ENCODE assay signal across 9 mouse cellular contexts in the genomic region with DNA sequence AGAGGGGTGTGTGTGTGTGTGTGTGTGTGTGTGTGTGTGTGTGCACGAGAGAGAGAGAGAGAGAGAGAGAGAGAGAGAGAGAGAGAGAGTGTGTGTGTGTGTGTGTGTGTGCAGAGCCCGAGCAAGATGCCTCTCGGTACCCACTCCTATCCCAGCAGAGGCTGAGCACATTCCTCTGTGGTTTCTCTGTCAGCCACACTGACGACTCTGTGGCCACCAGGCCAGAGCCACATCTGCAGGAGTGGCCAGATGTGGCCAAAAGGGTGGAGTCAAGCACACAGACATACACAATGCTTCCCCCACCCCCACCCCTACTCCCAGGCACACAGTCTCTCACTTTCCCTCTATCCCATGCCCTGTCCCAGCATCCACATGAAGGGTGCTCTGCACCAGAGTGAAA. TPM values are rescaled to one million over a fixed set of nuclear protein-coding genes. Genes with fewer than 3 reads are reported as not detected.
DNase-seq lines count a peak whose midpoint lies in the region; ATAC-seq and TF ChIP-seq lines count a peak whose summit lies in the region.
"Had no signal": no experiment of that assay in that cellular context is flagged by ENCODE, and none has a peak within 500 bp of the region (broad histone marks: within the 10 kb centered on the region; RNA-seq: fewer than 3 reads in every experiment).

No protein-coding gene starts in this region.

- ATAC-seq in liver, embryonic 13.5 days (ENCODE audit: low read depth) = no peak
- ATAC-seq in liver, postnatal 0 days = no peak
- peak; percentile 38; the same call in 1 of the 2 replicates for ATAC-seq in embryonic facial prominence, embryonic 12.5 days (ENCODE audit: insufficient number of reproducible peaks, insufficient read depth, low FRiP score, low TSS enrichment)
- ATAC-seq in megakaryocyte progenitor cell, adult 5-6 weeks (replicated peaks; ENCODE audit: poor library complexity) = peak; percentile 40; the same call in 1 of the 2 replicates

- H3K4me1 ChIP-seq in liver, embryonic 13.5 days (replicated peaks) = peaks cover 57% of the 10 kb centered on the region
- H3K4me1 ChIP-seq in liver, postnatal 0 days (ENCODE audit: insufficient read depth) = peaks cover 41% of the 10 kb centered on the region
- H3K4me1 ChIP-seq in embryonic facial prominence, embryonic 12.5 days = peaks cover 50% of the 10 kb centered on the region

- no peak overlapping the region for H3K4me2 ChIP-seq in liver, embryonic 13.5 days
- H3K4me2 ChIP-seq in liver, postnatal 0 days (ENCODE audit: low read depth, low read length) = no peak overlapping the region
- no peak overlapping the region for H3K4me2 ChIP-seq in embryonic facial prominence, embryonic 12.5 days (replicated peaks)

- peak overlapping the region; percentile 62 for H3K27ac ChIP-seq in gastrocnemius, adult 2 months
- no peak overlapping the region for H3K27ac ChIP-seq in liver, embryonic 13.5 days
- H3K27ac ChIP-seq in liver, postnatal 0 days (ENCODE audit: low read depth) = no peak overlapping the region
- H3K27ac ChIP-seq in embryonic facial prominence, embryonic 12.5 days = peak overlapping the region; percentile 60

- no peak for TF ChIP-seq CTCF in gastrocnemius, adult 2 months (IDR thresholded peaks at IDR 0.05)
- TF ChIP-seq CTCF in liver, postnatal 0 days (IDR thresholded peaks at IDR 0.05; ENCODE audit: low read depth) = no peak

- 0 out of 2 replicates have a peak overlapping the region, but pooled peaks have one; percentile 16 for H3K9ac ChIP-seq in liver, embryonic 13.5 days
- H3K9ac ChIP-seq in liver, postnatal 0 days (replicated peaks) = no peak overlapping the region
- H3K9ac ChIP-seq in embryonic facial prominence, embryonic 12.5 days = no peak overlapping the region; the same call in 1 of the 2 replicates

- no peaks in the 10 kb centered on the region for H3K27me3 ChIP-seq in liver, embryonic 13.5 days
- H3K27me3 ChIP-seq in liver, postnatal 0 days (ENCODE audit: insufficient read depth, low read length) = no peaks in the 10 kb centered on the region
- no peaks in the 10 kb centered on the region for H3K27me3 ChIP-seq in embryonic facial prominence, embryonic 12.5 days

- TF ChIP-seq EP300 in liver, postnatal 0 days (IDR thresholded peaks at IDR 0.05; ENCODE audit: low read depth) = no peak

- no peak for DNase-seq in gastrocnemius, adult 2 months
- no peak for DNase-seq in gastrocnemius, postnatal 14 days
- DNase-seq in liver, embryonic 13.5 days = no peak
- DNase-seq in liver, postnatal 0 days = no peak
- no peak for DNase-seq in left cerebral cortex, postnatal 10 days (ENCODE audit: extremely low spot score in 1 of 2, low spot score in 2 of 2)
- DNase-seq in layer of hippocampus, postnatal 25 days (ENCODE audit: extremely low spot score in 1 of 2, low spot score in 1 of 2) = no peak
- DNase-seq: right cerebral cortex, postnatal 25 days had no signal

- H3K36me3 ChIP-seq in liver, embryonic 13.5 days = peaks cover 20% of the 10 kb centered on the region
- peaks cover 19% of the 10 kb centered on the region for H3K36me3 ChIP-seq in liver, postnatal 0 days (replicated peaks; ENCODE audit: insufficient read depth, low read length)
- H3K36me3 ChIP-seq in embryonic facial prominence, embryonic 12.5 days = peaks cover 30% of the 10 kb centered on the region

- intact Hi-C loops in gastrocnemius, adult 2 months (cut with DNase I) = no loop called here
- intact Hi-C loops in gastrocnemius, postnatal 14 days (cut with DNase I; ENCODE audit: low total_unique reads) = loop anchor here (10.0 kb wide), 1 partner anchor 56 kb away; a partner anchor contains a TSS
- intact Hi-C loops in left cerebral cortex, postnatal 10 days (cut with DNase I) = no loop called here

- H3K4me3 ChIP-seq in gastrocnemius, adult 2 months = no peak overlapping the region; the same call in 1 of the 2 replicates
- H3K4me3 ChIP-seq in liver, embryonic 13.5 days (replicated peaks) = no peak overlapping the region
- no peak overlapping the region for H3K4me3 ChIP-seq in liver, postnatal 0 days (ENCODE audit: low read depth, low read length)
- no peak overlapping the region for H3K4me3 ChIP-seq in embryonic facial prominence, embryonic 12.5 days

- WGBS in liver, embryonic 13.5 days (ENCODE audit: insufficient replicate concordance) = 6% methylated on average over 2 of the region's 4 CpGs
- WGBS in liver, postnatal 0 days (ENCODE audit: insufficient replicate concordance) = 30% methylated on average over 4 of the region's 4 CpGs
- 0% methylated on average over 1 of the region's 4 CpGs for WGBS in embryonic facial prominence, embryonic 12.5 days

- H3K9me3 ChIP-seq in liver, embryonic 13.5 days (replicated peaks) = no peaks in the 10 kb centered on the region
- H3K9me3 ChIP-seq in liver, postnatal 0 days (ENCODE audit: low read length) = no peaks in the 10 kb centered on the region
- H3K9me3 ChIP-seq in embryonic facial prominence, embryonic 12.5 days = no peaks in the 10 kb centered on the region

RNA-seq across cellular contexts. Expression of a gene that starts 19.4 kb away (rescaled TPM):
- 10 to 100 TPM; 50.3 to 53.0 TPM for total RNA-seq in gastrocnemius, adult 2 months (2021)
- 10 to 100 TPM; 36.1 to 36.2 TPM for total RNA-seq in gastrocnemius, postnatal 14 days (2021)
- 14.0 and 14.4 TPM in 2 replicates for polyA plus RNA-seq in liver, embryonic 13.5 days (2015; fragmentation: Nextera tagmentation; extraction: Ambion mirVana)
- 6.7 and 6.8 TPM in 2 replicates for polyA plus RNA-seq in liver, postnatal 0 days (2015; fragmentation: Nextera tagmentation; extraction: Ambion mirVana)
- 30.3 and 31.3 TPM in 2 replicates for polyA plus RNA-seq in embryonic facial prominence, embryonic 12.5 days (2016; fragmentation: Nextera tagmentation; extraction: Ambion mirVana)
- total RNA-seq in megakaryocyte progenitor cell, adult 5-6 weeks (2015) = 106 and 144 TPM in 2 replicates
- 61.8 and 65.0 TPM in 2 replicates for total RNA-seq in megakaryocyte progenitor cell, adult 5-6 weeks (2017)
- total RNA-seq in left cerebral cortex, postnatal 10 days (2021) = 10 to 100 TPM; 43.8 to 45.0 TPM
- total RNA-seq in layer of hippocampus, postnatal 25 days (2021) = 10 to 100 TPM; 53.5 to 58.2 TPM

RNA-seq across cellular contexts. Expression of a gene that starts 21.1 kb away (rescaled TPM):
- total RNA-seq in gastrocnemius, adult 2 months (2021) = 10 to 100 TPM; 78.3 to 78.7 TPM
- total RNA-seq in gastrocnemius, postnatal 14 days (2021) = 10 to 100 TPM; 59.5 to 65.6 TPM
- 12.8 and 12.9 TPM in 2 replicates for polyA plus RNA-seq in liver, embryonic 13.5 days (2015; fragmentation: Nextera tagmentation; extraction: Ambion mirVana)
- polyA plus RNA-seq in liver, postnatal 0 days (2015; fragmentation: Nextera tagmentation; extraction: Ambion mirVana) = 17.7 and 17.8 TPM in 2 replicates
- polyA plus RNA-seq in embryonic facial prominence, embryonic 12.5 days (2016; fragmentation: Nextera tagmentation; extraction: Ambion mirVana) = 70.0 and 80.0 TPM in 2 replicates
- 18.6 and 20.6 TPM in 2 replicates for total RNA-seq in megakaryocyte progenitor cell, adult 5-6 weeks (2015)
- 18.7 and 22.1 TPM in 2 replicates for total RNA-seq in megakaryocyte progenitor cell, adult 5-6 weeks (2017)
- 100 to 1,000 TPM; 190 TPM for total RNA-seq in left cerebral cortex, postnatal 10 days (2021)
- 100 to 1,000 TPM; 218 to 242 TPM for total RNA-seq in layer of hippocampus, postnatal 25 days (2021)

RNA-seq across cellular contexts. Expression of a gene that starts 23.8 kb away (rescaled TPM):
- 100 to 1,000 TPM in 1 of 2 experiments, 10 to 100 TPM in 1; 95.3 to 106 TPM for total RNA-seq in gastrocnemius, adult 2 months (2021)
- total RNA-seq in gastrocnemius, postnatal 14 days (2021) = 10 to 100 TPM; 69.9 to 76.0 TPM
- polyA plus RNA-seq in liver, embryonic 13.5 days (2015; fragmentation: Nextera tagmentation; extraction: Ambion mirVana) = 92.6 and 95.3 TPM in 2 replicates
- 52.2 and 55.0 TPM in 2 replicates for polyA plus RNA-seq in liver, postnatal 0 days (2015; fragmentation: Nextera tagmentation; extraction: Ambion mirVana)
- 104 and 108 TPM in 2 replicates for polyA plus RNA-seq in embryonic facial prominence, embryonic 12.5 days (2016; fragmentation: Nextera tagmentation; extraction: Ambion mirVana)
- total RNA-seq in megakaryocyte progenitor cell, adult 5-6 weeks (2015) = 127 and 133 TPM in 2 replicates
- total RNA-seq in megakaryocyte progenitor cell, adult 5-6 weeks (2017) = 67.8 and 79.1 TPM in 2 replicates
- 10 to 100 TPM; 67.6 to 72.3 TPM for total RNA-seq in left cerebral cortex, postnatal 10 days (2021)
- 10 to 100 TPM; 62.0 to 62.7 TPM for total RNA-seq in layer of hippocampus, postnatal 25 days (2021)

RNA-seq across cellular contexts. Expression of a gene that starts 39.8 kb away (rescaled TPM):
- total RNA-seq in gastrocnemius, adult 2 months (2021) = not detected
- under 1 TPM; 0.11 to 0.47 TPM for total RNA-seq in gastrocnemius, postnatal 14 days (2021)
- polyA plus RNA-seq in liver, embryonic 13.5 days (2015; fragmentation: Nextera tagmentation; extraction: Ambion mirVana) = 14.6 and 16.4 TPM in 2 replicates
- polyA plus RNA-seq in liver, postnatal 0 days (2015; fragmentation: Nextera tagmentation; extraction: Ambion mirVana) = 4.7 and 4.9 TPM in 2 replicates
- polyA plus RNA-seq in embryonic facial prominence, embryonic 12.5 days (2016; fragmentation: Nextera tagmentation; extraction: Ambion mirVana) = 20.6 and 21.7 TPM in 2 replicates
- 20.7 and 21.1 TPM in 2 replicates for total RNA-seq in megakaryocyte progenitor cell, adult 5-6 weeks (2015)
- 5.9 and 6.7 TPM in 2 replicates for total RNA-seq in megakaryocyte progenitor cell, adult 5-6 weeks (2017)
- total RNA-seq in left cerebral cortex, postnatal 10 days (2021) = under 1 TPM; 0.83 to 0.99 TPM
- 1 to 10 TPM; 1.3 to 1.5 TPM for total RNA-seq in layer of hippocampus, postnatal 25 days (2021)

RNA-seq across cellular contexts. Expression of a gene that starts 52.6 kb away (rescaled TPM):
- 10 to 100 TPM in 1 of 2 experiments, 1 to 10 TPM in 1; 9.8 to 10.2 TPM for total RNA-seq in gastrocnemius, adult 2 months (2021)
- total RNA-seq in gastrocnemius, postnatal 14 days (2021) = 10 to 100 TPM; 15.1 to 16.5 TPM
- polyA plus RNA-seq in liver, embryonic 13.5 days (2015; fragmentation: Nextera tagmentation; extraction: Ambion mirVana) = 12.8 and 14.3 TPM in 2 replicates
- 5.8 and 6.4 TPM in 2 replicates for polyA plus RNA-seq in liver, postnatal 0 days (2015; fragmentation: Nextera tagmentation; extraction: Ambion mirVana)
- polyA plus RNA-seq in embryonic facial prominence, embryonic 12.5 days (2016; fragmentation: Nextera tagmentation; extraction: Ambion mirVana) = 43.4 and 44.3 TPM in 2 replicates
- total RNA-seq in megakaryocyte progenitor cell, adult 5-6 weeks (2015) = 8.1 and 11.5 TPM in 2 replicates
- total RNA-seq in megakaryocyte progenitor cell, adult 5-6 weeks (2017) = 14.9 and 17.5 TPM in 2 replicates
- 10 to 100 TPM; 24.3 to 24.4 TPM for total RNA-seq in left cerebral cortex, postnatal 10 days (2021)
- 10 to 100 TPM; 24.2 to 30.3 TPM for total RNA-seq in layer of hippocampus, postnatal 25 days (2021)

Comparison
In these comparisons a context has a peak if more than half of its experiments do, and no peak if none do; other contexts are left out.
1. H3K27ac ChIP-seq: peak in gastrocnemius, adult 2 months (single experiment) and embryonic facial prominence, embryonic 12.5 days (single experiment); none in liver, embryonic 13.5 days (single experiment) and liver, postnatal 0 days (single experiment).
2. ATAC-seq: peak in embryonic facial prominence, embryonic 12.5 days (single experiment) and megakaryocyte progenitor cell, adult 5-6 weeks (single experiment); none in liver, embryonic 13.5 days (single experiment) and liver, postnatal 0 days (single experiment).